Mouse (Mus musculus): ENCODE measurements around the gene Ankrd23. TPM values are rescaled to one million over a fixed set of nuclear protein-coding genes. Genes with fewer than 3 reads are reported as not detected.

The Ankrd23 gene
- total RNA-seq, 2 experiments from 2014 or later = 5.3 to 5.8 TPM

DNA sequence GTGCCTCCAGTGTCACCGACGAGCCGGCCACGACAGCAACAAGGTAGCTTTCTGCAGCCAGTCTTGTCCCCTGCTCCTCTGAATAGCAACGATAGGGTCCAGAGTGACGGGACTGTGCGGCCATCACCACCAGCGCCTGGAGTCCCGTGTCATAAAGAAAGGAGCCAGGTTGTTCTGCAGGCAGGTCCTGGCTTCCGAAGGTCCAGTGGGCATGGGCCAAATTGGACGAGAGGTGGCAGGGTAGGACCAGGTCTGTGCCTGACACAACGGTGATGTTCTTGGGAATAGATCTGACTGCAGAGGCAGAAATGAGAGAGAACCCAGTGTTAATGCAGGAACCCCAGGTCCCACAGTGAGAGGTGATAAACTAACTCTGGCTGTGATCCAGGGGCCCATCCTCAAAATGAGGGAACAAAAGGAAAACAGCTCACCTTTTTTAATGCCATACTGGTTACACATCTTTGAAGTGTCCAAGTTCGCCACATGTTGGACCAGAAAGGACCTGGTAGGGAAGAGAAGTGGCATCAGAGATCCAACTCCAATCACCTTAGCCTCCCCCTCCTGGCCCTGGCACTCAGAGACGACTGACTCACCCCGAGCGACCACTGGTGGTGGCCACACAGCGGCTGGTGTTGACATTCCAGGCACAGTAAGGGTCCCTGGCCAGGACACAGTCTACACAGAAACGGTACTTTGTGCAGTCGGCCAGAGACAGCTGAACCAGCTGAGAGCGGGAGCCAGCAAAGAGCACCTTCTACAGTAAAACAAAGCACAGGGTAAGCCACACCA is 13.6 kb upstream of the Ankrd23 start:
- intact Hi-C loops (cut with DNase I) = no loop called here

DNA sequence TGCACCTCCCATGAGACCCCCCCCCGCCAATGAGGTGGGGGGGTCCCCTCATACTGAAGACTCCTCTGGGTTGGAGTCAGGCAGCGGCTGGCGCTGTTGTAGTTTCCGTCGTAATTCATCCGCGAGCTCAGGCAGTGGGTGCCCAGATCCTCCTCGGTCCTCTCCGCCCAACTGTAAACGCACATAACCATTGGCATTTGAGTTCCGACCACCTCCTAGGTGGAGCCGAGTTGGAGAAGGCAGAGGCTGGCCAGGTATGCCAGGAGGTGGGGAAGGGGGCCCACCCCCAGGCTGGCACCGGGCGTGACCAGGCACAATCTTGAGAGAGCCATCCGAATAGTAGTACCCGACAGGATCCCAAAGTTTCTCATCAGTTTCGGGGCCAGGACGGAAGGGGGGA is 12.8 kb upstream of the Ankrd23 start:
- intact Hi-C loops (cut with DNase I) = no loop called here
- no peak for DNase-seq (ENCODE audit: extremely low spot score in 1 of 2, low spot score in 2 of 2)

More for the DNA sequence above, 13.6 kb upstream of the Ankrd23 start:
- DNase-seq (ENCODE audit: extremely low spot score in 1 of 2, low spot score in 2 of 2) = no peak

DNA sequence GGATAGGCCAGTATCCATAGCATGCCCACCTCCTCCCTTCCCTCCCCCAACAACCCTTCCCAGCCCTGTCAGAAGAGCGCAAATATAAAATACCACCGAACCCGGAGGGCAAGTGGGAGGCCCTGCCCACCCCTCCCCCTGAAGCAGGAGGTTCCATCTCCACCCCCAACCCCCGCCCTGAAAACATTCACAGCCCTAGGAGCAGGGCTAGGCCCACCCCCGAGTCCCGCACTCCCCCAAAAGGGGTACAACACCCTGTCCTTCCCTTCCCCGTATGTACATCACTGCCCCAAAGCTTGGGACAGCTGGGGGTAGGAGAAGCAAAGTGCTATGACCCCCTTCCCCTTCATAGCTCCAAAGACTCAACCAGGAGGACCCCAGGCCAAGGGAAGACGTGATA is 12.1 kb upstream of the Ankrd23 start:
- intact Hi-C loops (cut with DNase I) = no loop called here
- DNase-seq (ENCODE audit: extremely low spot score in 1 of 2, low spot score in 2 of 2) = peak in 1 of 2 experiments; percentile 26

DNA sequence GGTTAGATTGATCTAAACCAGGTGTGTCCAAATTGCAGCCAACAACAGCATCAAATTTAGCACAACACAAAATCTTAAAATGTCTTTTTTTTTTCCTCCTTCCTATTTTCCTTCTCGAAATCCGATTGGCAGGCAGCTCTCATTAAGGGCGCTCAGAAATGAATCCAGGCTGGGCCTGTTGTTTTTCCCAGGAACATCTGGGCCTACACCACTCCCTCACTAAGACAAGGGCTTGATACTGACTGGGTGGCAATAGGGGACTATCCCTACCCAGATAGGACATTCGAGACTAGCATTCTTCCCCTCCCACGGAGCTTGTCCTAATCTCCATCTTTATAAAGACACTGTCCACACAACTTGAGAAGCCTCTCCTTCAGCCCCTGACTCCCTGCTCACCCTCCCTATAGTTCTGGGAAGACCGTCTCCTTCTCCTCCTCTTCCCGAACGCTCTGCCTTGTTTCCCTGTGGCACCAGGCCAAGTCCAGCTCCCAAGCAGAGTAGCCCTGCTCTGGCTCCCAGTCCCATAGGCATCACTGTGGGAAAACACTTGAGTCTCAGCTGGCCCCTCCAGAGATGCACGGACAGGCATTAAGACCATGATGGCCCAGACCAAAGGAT is 11.4 kb upstream of the Ankrd23 start:
- DNase-seq (ENCODE audit: extremely low spot score in 1 of 2, low spot score in 2 of 2) = peak in 1 of 2 experiments; percentile 80
- intact Hi-C loops (cut with DNase I) = loop anchor here (1.0 kb wide), 1 partner anchor 136 kb away; no protein-coding TSS in a partner anchor

DNA sequence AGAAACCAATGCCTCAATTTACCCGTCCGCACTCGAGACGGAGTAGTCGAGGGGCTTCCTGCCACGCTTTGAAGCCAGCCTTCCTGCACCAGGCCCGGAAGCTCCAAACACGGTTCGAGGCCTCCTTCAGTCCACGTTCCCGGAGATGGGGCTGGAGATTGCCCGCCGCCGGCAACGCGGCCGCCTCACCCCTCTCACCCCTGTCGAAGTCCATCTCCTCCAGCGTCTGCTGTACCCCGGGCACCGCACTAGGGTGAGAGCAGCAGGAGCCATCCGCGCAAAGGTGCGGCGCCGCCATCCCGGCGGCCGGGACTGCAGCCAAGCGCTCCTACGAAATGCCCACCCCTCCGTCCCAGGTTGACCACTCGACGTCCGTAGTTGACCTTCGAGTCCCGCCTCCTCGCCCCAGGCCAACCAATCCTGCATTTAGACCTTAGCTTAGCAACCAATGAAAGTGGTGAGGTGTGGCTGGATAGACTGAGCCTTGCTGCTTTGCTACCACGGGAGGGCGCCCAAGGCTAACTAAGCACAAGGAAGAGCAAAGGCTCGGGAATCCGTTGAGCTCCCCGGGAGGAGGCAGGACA is 10.3 kb upstream of the Ankrd23 start, which contains the start of gene Ankrd39:
TSS of gene Ankrd39 (minus strand) at position 558 of the 584 bp plus-strand sequence.
- intact Hi-C loops (cut with DNase I) = loop anchor here (1.0 kb wide), 1 partner anchor 137 kb away; no protein-coding TSS in a partner anchor
- peak; percentile 98 for DNase-seq (ENCODE audit: extremely low spot score in 1 of 2, low spot score in 2 of 2)

DNA sequence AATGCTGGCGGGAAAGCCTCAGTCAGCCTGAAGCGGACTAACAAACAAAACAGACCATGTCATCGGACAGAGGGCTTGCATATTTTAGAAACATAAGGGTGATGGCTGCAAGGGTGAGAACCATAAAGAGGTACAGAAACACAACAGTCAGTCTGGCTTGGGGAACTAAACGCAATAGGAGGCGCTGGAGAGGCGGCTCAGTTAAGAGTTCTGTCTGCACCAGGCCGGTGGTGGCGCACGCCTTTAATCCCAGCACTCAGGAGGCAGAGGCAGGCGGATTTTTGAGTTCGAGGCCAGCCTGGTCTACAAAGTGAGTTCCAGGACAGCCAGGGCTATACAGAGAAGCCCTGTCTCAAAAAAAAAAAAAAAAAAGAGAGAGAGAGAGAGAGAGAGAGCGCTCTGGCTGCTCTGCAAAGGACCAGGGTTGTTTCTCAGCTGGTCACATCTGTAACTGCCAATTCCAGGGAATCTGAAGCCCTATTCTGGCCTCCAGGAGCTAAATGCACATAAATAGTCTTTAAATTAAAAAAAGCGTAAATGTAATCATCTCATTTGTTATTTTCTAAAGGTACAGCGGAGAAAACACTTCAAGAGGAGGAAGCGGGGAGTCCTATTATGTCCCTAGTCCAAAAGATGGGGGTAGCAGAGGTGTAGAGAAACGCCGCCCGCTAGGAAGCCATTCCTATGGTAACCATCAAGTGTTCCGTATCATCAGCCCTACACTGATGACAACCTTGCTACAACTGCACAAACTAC is 9.3 kb upstream of the Ankrd23 start:
- DNase-seq (ENCODE audit: extremely low spot score in 1 of 2, low spot score in 2 of 2) = peak in 1 of 2 experiments; percentile 45
- intact Hi-C loops (cut with DNase I) = no loop called here

DNA sequence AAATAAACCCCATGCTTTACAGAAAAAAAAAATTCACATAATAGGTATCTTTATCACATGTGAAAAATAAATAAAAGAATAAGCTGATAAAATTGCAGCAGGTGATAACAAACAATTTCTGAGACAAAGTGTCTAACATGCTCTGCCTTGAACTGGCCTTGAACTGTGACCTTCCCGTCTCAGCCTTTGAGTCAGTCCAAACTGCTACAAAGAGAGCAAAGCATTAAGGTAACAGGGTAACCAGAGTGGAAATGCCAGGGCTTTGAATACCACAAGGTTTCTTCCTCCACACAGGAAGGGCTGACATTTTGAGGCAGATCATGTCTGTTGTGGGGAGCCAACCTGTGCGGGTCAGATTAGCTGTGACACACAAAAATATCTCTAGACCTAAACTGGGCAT is 8.7 kb upstream of the Ankrd23 start:
- intact Hi-C loops (cut with DNase I) = no loop called here
- DNase-seq (ENCODE audit: extremely low spot score in 1 of 2, low spot score in 2 of 2) = no peak

DNA sequence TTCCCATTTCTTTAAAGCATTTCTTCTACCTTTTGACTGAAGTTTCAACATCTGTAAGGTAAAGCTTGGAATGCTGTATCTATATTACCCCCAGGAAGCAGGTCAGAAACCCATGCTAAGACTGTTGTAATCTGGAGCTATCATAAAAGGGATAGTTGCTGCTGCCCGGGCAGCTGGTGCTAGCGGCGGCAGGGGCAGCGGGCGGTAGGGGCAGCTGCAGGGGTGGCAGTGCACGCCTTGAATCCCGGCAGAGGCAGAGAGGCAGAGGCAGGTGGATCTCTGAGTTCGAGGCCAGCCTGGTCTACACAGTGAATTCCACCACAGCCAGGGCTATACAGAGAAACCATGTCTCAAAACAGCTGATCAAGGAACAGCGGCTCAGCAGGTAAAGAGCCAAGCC is 6.2 kb upstream of the Ankrd23 start:
- intact Hi-C loops (cut with DNase I) = no loop called here
- DNase-seq (ENCODE audit: extremely low spot score in 1 of 2, low spot score in 2 of 2) = no peak

DNA sequence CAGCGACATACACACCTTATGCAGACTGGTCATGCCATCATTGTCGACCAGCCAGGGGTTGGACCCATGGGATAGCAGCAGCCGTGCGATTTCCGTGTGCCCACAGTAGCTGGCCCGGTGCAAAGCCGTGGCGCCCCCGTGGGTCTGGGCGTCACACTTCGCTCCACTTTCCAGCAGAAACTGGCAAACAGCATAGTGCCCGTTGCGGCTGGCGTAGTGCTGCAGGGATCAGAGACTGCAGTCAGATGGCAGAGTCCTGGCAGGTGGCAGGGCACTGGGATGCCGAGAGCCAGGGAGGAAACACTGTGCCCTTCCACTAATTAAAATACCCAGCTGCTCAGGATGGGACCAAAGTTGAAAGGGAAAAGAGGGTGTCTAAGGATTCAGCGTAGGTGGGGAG is 5.2 kb upstream of the Ankrd23 start:
- DNase-seq (ENCODE audit: extremely low spot score in 1 of 2, low spot score in 2 of 2) = no peak
- intact Hi-C loops (cut with DNase I) = no loop called here

DNA sequence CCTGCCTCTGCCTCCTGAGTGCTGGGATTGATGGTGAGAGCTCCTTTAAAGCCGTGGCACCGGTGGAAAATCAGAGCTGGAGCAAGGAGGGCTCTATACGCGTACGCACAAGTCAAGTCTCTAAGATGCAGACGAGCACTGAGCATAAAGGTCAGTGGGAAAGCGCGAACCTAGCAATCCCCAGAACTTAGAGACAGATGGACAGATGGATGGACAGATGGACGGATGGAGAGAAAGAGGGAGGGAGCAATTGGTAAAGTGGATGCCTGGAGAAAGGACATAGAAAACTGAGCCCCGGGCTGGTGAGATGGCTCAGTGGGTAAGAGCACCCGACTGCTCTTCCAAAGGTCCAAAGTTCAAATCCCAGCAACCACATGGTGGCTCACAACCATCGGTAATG is 4.1 kb upstream of the Ankrd23 start:
- no peak for DNase-seq (ENCODE audit: extremely low spot score in 1 of 2, low spot score in 2 of 2)
- intact Hi-C loops (cut with DNase I) = no loop called here

DNA sequence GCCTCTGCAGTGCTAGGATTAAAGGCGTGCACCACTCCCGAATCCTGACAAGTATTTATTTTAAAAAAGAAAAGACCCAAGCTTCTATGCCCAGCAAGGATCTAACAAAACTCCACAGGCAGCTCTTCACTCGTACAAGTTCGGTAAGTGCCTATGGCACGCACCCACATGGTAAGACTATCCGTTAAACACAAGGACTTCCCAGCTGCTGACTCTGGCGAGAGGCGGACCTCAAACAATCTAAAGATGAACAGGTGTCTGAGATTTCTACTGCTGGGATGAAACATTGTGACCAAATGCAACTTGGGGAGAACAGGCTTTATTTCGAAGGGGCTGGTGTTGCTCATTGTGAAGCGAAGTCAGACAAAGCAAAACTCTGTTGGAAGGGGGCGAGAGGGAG is 3.4 kb upstream of the Ankrd23 start:
- no peak for DNase-seq (ENCODE audit: extremely low spot score in 1 of 2, low spot score in 2 of 2)
- intact Hi-C loops (cut with DNase I) = no loop called here

DNA sequence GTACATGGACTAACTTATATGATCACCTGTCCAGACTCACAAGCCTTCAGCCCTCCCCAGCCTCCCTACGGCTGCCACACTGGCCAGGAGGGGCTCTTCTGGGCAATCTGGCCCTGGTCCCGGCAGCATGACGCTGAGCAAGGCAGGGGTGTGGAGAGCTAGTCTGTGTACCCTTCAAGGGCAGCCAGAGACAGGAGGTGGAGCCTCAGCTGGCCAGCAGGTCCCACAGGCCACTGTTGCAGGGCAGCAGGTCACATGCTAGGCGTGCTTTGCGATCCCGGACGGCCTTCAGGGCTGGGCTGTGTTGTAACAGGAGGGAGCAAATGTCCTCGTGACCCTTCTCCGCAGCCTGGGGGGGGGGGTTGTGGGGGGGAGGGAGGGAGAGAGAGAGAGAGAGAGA is 2.5 kb upstream of the Ankrd23 start, which contains the start of gene Gm42417:
TSS of gene Gm42417 (minus strand) at position 244 of the 400 bp plus-strand sequence.
- intact Hi-C loops (cut with DNase I) = no loop called here
- DNase-seq (ENCODE audit: extremely low spot score in 1 of 2, low spot score in 2 of 2) = peak in 1 of 2 experiments; percentile 54

DNA sequence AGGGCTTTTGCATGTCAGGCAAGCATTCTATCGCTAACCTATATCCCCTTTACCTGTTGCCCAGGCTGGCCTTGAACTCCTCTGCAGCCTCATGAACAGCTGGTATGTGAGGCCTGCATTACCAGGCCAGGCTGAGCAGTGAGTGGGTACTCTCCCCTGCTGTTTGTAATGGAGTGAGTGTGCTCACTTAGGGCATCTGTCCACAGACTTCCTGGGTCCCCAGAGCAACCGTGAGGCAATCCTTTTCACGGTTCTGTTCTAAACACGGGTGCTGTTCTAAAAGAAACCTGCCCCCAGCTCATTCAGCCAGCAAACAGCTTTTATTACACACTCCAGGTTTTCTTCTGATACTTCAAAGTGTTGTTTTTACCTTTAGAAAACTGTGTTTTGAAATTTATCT is 2.0 kb upstream of the Ankrd23 start:
- no peak for DNase-seq (ENCODE audit: extremely low spot score in 1 of 2, low spot score in 2 of 2)
- intact Hi-C loops (cut with DNase I) = no loop called here

DNA sequence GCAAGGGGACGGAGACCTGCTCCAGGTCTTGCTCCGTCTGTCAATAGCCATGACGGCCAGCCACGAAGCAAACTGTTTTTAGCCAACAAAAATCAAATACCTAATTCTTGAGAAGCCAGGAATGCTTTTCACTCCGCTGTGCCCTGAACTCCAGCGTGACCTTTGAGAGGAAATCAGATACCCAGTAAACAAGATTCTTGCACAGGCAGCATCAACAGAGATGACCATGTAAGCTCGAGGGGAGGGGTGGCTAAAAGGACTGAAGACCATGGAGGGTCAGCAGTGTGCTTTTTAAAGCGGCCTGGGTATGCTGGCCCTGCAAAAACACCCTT is 320 bp downstream of the Ankrd23 start:
- intact Hi-C loops (cut with DNase I) = no loop called here
- DNase-seq (ENCODE audit: extremely low spot score in 1 of 2, low spot score in 2 of 2) = no peak

DNA sequence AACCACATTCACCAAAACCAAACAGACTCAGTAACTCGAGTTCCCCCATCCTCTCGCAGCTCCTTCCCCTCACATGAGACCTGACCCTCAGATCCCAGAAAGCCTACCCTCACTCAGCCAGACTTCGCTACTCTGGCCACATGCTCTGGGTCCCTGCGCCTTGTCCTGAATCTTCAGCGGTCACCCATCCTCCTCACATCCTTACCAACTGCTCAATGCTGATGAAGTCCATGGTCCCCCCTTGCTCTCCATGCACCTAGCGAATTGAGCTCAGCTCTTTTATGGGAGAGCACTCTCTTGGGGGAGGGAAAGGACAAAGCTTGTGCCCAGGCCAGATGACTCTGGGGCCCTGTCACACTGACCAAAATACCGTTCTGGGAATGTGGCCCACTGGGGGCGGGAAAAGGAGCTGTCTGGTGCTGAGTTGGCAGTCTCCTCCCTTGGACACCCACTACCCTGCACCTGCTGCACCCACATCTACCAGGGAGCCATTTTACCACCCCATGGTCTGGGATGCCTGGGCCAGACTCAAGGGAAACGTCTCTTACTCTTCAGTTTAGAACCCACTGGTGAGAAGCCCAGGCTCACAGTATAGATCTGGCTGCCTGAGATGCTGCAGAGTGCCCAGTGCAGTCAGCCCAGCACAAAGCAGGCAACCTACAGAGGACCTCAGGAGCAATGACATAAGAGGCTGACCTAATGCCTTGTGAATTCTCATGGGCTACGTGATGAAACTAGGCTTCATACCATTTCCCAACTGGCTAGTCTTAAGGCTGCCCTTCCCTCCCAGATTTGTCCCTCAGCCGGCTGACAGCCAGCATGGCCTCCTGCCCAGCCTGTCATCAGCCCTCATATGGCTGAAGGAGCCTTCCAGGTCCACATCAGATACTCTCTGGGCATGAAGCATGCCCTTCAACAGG is 946 bp downstream of the Ankrd23 start:
- peak in 1 of 2 experiments; percentile 34 for DNase-seq (ENCODE audit: extremely low spot score in 1 of 2, low spot score in 2 of 2)

DNA sequence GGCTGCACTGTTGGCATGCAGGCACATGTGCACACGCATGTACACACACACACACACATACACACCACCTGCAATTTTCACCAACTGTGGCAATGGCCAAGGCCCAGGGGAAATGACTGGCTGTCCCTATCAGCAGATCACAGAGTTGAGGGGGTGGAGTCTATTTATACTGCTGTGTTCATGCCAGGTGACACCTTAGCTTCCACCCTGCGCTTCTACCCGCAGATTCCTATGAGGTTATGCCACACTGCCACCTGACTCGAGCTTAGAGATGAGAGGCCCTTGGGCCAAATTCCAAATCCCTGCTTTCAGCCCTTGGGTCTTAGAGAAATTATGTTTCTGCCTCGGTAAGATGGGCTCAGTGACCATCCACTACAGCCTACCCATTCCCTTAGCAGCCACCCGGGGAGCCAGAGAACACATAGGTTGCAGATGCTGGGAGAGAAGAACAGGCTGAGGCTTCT is 2.1 kb downstream of the Ankrd23 start:
- peak in 1 of 2 experiments; percentile 34 for DNase-seq (ENCODE audit: extremely low spot score in 1 of 2, low spot score in 2 of 2)
- intact Hi-C loops (cut with DNase I) = no loop called here

More for the DNA sequence above, 946 bp downstream of the Ankrd23 start:
- intact Hi-C loops (cut with DNase I) = no loop called here

DNA sequence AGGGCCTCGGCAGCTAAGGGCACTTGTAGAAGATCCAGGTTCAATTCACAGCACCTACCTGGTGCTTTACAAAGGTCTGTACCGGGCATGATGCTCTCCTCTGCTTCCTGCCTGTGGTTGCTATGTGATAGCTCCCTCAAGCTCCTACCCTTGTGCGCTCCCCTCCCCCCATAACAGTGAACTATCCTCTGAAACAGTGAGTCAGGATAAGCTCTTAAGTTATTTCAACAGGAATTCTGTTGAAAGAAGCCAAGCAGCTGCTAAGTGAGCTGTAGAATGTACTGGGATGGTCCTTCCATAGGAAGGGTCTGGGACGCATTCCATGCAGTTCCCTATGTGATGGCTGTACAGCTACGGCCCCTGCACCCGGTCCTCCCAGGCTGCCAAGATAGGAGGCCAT is 3.1 kb downstream of the Ankrd23 start:
- intact Hi-C loops (cut with DNase I) = no loop called here
- DNase-seq (ENCODE audit: extremely low spot score in 1 of 2, low spot score in 2 of 2) = no peak

DNA sequence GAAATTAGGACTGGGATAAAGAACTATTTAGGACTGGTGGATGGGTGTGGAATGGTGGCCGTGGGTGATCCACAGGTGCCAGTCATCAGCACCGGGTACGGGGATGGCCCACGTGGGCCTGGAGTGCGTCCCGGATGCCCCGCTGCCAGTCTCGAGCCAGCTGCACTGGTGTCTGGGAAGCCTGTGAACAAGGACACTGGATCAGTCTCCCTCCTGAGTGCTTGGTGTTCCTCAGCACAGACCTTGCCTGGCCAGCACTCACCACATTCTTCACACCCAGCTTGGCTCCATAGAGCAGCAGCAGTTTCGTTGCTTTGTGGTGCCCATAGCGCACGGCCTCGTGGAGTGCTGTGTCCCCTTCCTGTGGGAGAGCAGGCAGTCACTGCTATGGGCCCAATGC is 5.2 kb downstream of the Ankrd23 start:
- DNase-seq (ENCODE audit: extremely low spot score in 1 of 2, low spot score in 2 of 2) = no peak
- intact Hi-C loops (cut with DNase I) = no loop called here

Measured in left cerebral cortex, postnatal 10 days (tissue).